ENCODE assay signal across 10 mouse cellular contexts in genomic region chr7:16002171-16002570, GRCm38 (mm10). TPM values are rescaled to one million over a fixed set of nuclear protein-coding genes. Genes with fewer than 3 reads are reported as not detected.
DNase-seq lines count a peak whose midpoint lies in the region; ATAC-seq and TF ChIP-seq lines count a peak whose summit lies in the region.
"Had no signal": no experiment of that assay in that cellular context is flagged by ENCODE, and none has a peak within 500 bp of the region (broad histone marks: within the 10 kb centered on the region; RNA-seq: fewer than 3 reads in every experiment).

No protein-coding gene starts in this region.

- TF ChIP-seq CTCF in cerebellum, adult 2 months (IDR thresholded peaks at IDR 0.05; ENCODE audit: borderline replicate concordance, insufficient read depth, low read depth, low read length): no peak

- peaks cover 27% of the 10 kb centered on the region for H3K4me1 ChIP-seq in cerebellum, adult 2 months (ENCODE audit: control insufficient read depth, insufficient read depth, low read length)
- H3K4me1 ChIP-seq: embryonic facial prominence, embryonic 12.5 days had no signal

- peak; percentile 86 to 87 for ATAC-seq in hematopoietic stem cell, adult 5-6 weeks (replicated peaks in 1 of 2; ENCODE audit: insufficient read depth in 1 of 2, low FRiP score in 2 of 2, low TSS enrichment in 1 of 2, low read depth in 1 of 2, poor library complexity in 2 of 2, severe bottlenecking in 2 of 2)

- 37% methylated on average over 5 of the region's 5 CpGs for WGBS in cerebellum, adult 2 months

- no peak overlapping the region for H3K4me3 ChIP-seq in cerebellum, adult 2 months (replicated peaks; ENCODE audit: insufficient read depth, low read depth, low read length)
- H3K4me3 ChIP-seq: embryonic facial prominence, embryonic 12.5 days; neural tube, embryonic 13.5 days had no signal

- no peak for TF ChIP-seq POLR2A in cerebellum, adult 2 months (IDR thresholded peaks at IDR 0.05; ENCODE audit: borderline replicate concordance, insufficient read depth, low read length)

- H3K27me3 ChIP-seq in cerebellum, adult 2 months (ENCODE audit: control insufficient read depth, insufficient read depth, low read length): no peaks in the 10 kb centered on the region
- H3K27me3 ChIP-seq: embryonic facial prominence, embryonic 12.5 days; neural tube, embryonic 13.5 days had no signal

- DNase-seq in cerebellum, adult 2 months: peak in 1 of 2 experiments; percentile 52
- no peak for DNase-seq in cerebellum, adult 11 months
- peak; percentile 83 for DNase-seq in 3T3-L1 (ENCODE audit: low read depth, low spot score)
- peak; percentile 61 for DNase-seq in frontal cortex, postnatal 10 days (ENCODE audit: low spot score in 2 of 2)
- peak; percentile 69 for DNase-seq in lung, postnatal 25 days (ENCODE audit: low spot score)
- no peak for DNase-seq in kidney, adult 18-20 months
- DNase-seq in spleen, postnatal 14 days (ENCODE audit: low spot score in 2 of 2): no peak

- peak overlapping the region; percentile 48; the same call in 1 of the 2 replicates for H3K27ac ChIP-seq in cerebellum, adult 2 months (ENCODE audit: insufficient read depth, low read length)
- H3K27ac ChIP-seq: embryonic facial prominence, embryonic 12.5 days; neural tube, embryonic 13.5 days had no signal

RNA-seq across cellular contexts. Expression of gene Ehd2, which starts 34.8 kb away (rescaled TPM):
- 7.4 and 7.5 TPM in 2 replicates for polyA plus RNA-seq in cerebellum, adult 2 months (2012; rRNA removed)
- total RNA-seq in hematopoietic stem cell, adult 5-6 weeks (2017): 0.15 and 0.56 TPM in 2 replicates

RNA-seq across cellular contexts. Expression of gene Bicra, which starts 45.5 kb away (rescaled TPM):
- polyA plus RNA-seq in cerebellum, adult 2 months (2012; rRNA removed): 12.3 and 12.4 TPM in 2 replicates
- total RNA-seq in hematopoietic stem cell, adult 5-6 weeks (2017): 1.0 and 1.2 TPM in 2 replicates

RNA-seq across cellular contexts. Expression of gene Nop53, which starts 56.3 kb away (rescaled TPM):
- polyA plus RNA-seq in cerebellum, adult 2 months (2012; rRNA removed): 104 and 108 TPM in 2 replicates
- total RNA-seq in hematopoietic stem cell, adult 5-6 weeks (2017): 279 and 439 TPM in 2 replicates

RNA-seq across cellular contexts. Expression of gene Zfp541, which starts 59.4 kb away (rescaled TPM):
- 0.16 and 0.28 TPM in 2 replicates for polyA plus RNA-seq in cerebellum, adult 2 months (2012; rRNA removed)
- total RNA-seq in hematopoietic stem cell, adult 5-6 weeks (2017): not detected in 2 replicates

Comparison
In these comparisons a context has a peak if more than half of its experiments do, and no peak if none do; other contexts are left out.
1. DNase-seq: peak in 3T3-L1 (single experiment), frontal cortex, postnatal 10 days (2 of 2) and lung, postnatal 25 days (single experiment); none in cerebellum, adult 11 months (single experiment), kidney, adult 18-20 months (single experiment) and spleen, postnatal 14 days (0 of 2).